Comparison of ENCODE assay signal across 15 mouse cellular contexts in the genomic region with DNA sequence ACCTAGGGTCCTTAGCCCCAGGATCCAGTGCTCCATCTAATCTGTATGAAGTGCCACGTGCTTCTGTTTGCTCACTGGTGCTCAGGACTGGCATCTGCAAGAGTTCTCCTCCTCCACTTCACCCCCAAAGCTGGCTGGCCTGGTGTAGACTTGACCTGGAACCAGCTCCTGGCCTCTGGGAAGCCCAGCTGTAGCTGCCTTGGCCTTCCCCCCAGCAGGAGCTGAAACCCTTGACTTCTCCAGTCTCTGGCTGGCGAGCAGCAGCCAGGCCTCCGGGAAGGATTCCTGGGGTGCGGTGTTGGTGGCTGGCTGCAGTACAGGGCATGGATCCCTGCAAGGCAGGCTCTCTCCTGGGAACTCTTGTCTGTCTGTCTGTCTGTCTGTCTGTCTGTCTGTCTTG. TPM values are rescaled to one million over a fixed set of nuclear protein-coding genes. Genes with fewer than 3 reads are reported as not detected.
A peak's percentile ranks its signal among the peaks of the same experiment; 100 is the strongest.
DNase-seq lines count a peak whose midpoint lies in the region; ATAC-seq and TF ChIP-seq lines count a peak whose summit lies in the region.
"Had no signal": no experiment of that assay in that cellular context is flagged by ENCODE, and none has a peak within 500 bp of the region (broad histone marks: within the 10 kb centered on the region; RNA-seq: fewer than 3 reads in every experiment).

No protein-coding gene starts in this region.

- H3K4me1 ChIP-seq in hindbrain, embryonic 10.5 days (replicated peaks) = peaks cover 5% of the 10 kb centered on the region; the same call in 1 of the 2 replicates
- H3K4me1 ChIP-seq in hindbrain, postnatal 0 days (ENCODE audit: insufficient read depth, low read length) = no peaks in the 10 kb centered on the region
- H3K4me1 ChIP-seq in stomach, postnatal 0 days (replicated peaks; ENCODE audit: control insufficient read depth, insufficient read depth) = no peaks in the 10 kb centered on the region
- H3K4me1 ChIP-seq: liver, embryonic 12.5 days; midbrain, embryonic 13.5 days had no signal

- 0 out of 2 replicates have a peak overlapping the region, but pooled peaks have one; percentile 8 for H3K27ac ChIP-seq in hindbrain, embryonic 10.5 days
- H3K27ac ChIP-seq in hindbrain, postnatal 0 days = no peak overlapping the region
- H3K27ac ChIP-seq in stomach, postnatal 0 days (replicated peaks) = no peak overlapping the region
- H3K27ac ChIP-seq: liver, embryonic 12.5 days; macrophage; midbrain, embryonic 13.5 days had no signal

- TF ChIP-seq EP300 in stomach, postnatal 0 days (optimal IDR thresholded peaks at IDR 0.05) = no peak

- 66% methylated on average over 4 of the region's 4 CpGs for WGBS in hindbrain, embryonic 10.5 days
- 66% methylated on average over 4 of the region's 4 CpGs for WGBS in hindbrain, postnatal 0 days
- 70% methylated on average over 4 of the region's 4 CpGs for WGBS in stomach, postnatal 0 days

- no peaks in the 10 kb centered on the region for H3K36me3 ChIP-seq in hindbrain, embryonic 10.5 days
- no peaks in the 10 kb centered on the region for H3K36me3 ChIP-seq in hindbrain, postnatal 0 days (ENCODE audit: insufficient read depth, low read length)
- no peaks in the 10 kb centered on the region for H3K36me3 ChIP-seq in stomach, postnatal 0 days (ENCODE audit: control insufficient read depth, insufficient read depth, low read length)
- H3K36me3 ChIP-seq: G1E; liver, embryonic 12.5 days; midbrain, embryonic 13.5 days had no signal

- H3K4me2 ChIP-seq in hindbrain, postnatal 0 days (ENCODE audit: low read depth, low read length) = no peak overlapping the region
- no peak overlapping the region for H3K4me2 ChIP-seq in stomach, postnatal 0 days (replicated peaks; ENCODE audit: low read depth)
- H3K4me2 ChIP-seq: liver, embryonic 12.5 days; midbrain, embryonic 13.5 days had no signal

- no peak overlapping the region for H3K4me3 ChIP-seq in hindbrain, embryonic 10.5 days
- H3K4me3 ChIP-seq in hindbrain, postnatal 0 days (ENCODE audit: low read length) = no peak overlapping the region
- no peak overlapping the region for H3K4me3 ChIP-seq in stomach, postnatal 0 days (ENCODE audit: low read depth, low read length)
- H3K4me3 ChIP-seq: liver, embryonic 12.5 days; midbrain, embryonic 13.5 days had no signal

- H3K27me3 ChIP-seq in hindbrain, embryonic 10.5 days (ENCODE audit: insufficient read depth, poor library complexity, severe bottlenecking) = peaks cover 64% of the 10 kb centered on the region
- H3K27me3 ChIP-seq in hindbrain, postnatal 0 days (ENCODE audit: insufficient read depth, low read length) = no peaks in the 10 kb centered on the region
- H3K27me3 ChIP-seq in stomach, postnatal 0 days (ENCODE audit: control insufficient read depth, insufficient read depth, low read length) = no peaks in the 10 kb centered on the region

- no peaks in the 10 kb centered on the region for H3K9me3 ChIP-seq in hindbrain, embryonic 10.5 days
- H3K9me3 ChIP-seq in hindbrain, postnatal 0 days (ENCODE audit: low read length) = no peaks in the 10 kb centered on the region
- no peaks in the 10 kb centered on the region for H3K9me3 ChIP-seq in stomach, postnatal 0 days (ENCODE audit: control insufficient read depth, low read length)
- H3K9me3 ChIP-seq: G1E; liver, embryonic 12.5 days; midbrain, embryonic 13.5 days had no signal

- DNase-seq in hindbrain, embryonic 10.5 days (ENCODE audit: low spot score) = no peak
- DNase-seq in hindbrain, postnatal 0 days (ENCODE audit: low spot score) = no peak
- DNase-seq in lung, postnatal 10 days = peak; percentile 32
- DNase-seq in lung, postnatal 25 days (ENCODE audit: low spot score) = no peak
- peak; percentile 44 to 57 for DNase-seq in heart, postnatal 14 days
- no peak for DNase-seq in stomach, postnatal 0 days (ENCODE audit: low spot score)
- DNase-seq in Muller cell, postnatal 12 days (ENCODE audit: inconsistent ontology term) = no peak

- intact Hi-C loops in heart, postnatal 14 days (cut with DNase I) = loop anchor here (5.0 kb wide), 1 partner anchor 33 kb away; the partner anchor contains the start of gene Adamtsl2

- TF ChIP-seq CTCF in hindbrain, postnatal 0 days (IDR thresholded peaks at IDR 0.05; ENCODE audit: low read depth) = no peak
- TF ChIP-seq CTCF in stomach, postnatal 0 days (IDR thresholded peaks at IDR 0.05; ENCODE audit: low read depth) = no peak

- H3K9ac ChIP-seq in hindbrain, postnatal 0 days (replicated peaks; ENCODE audit: low read length) = no peak overlapping the region
- 0 out of 2 replicates have a peak overlapping the region, but pooled peaks have one; percentile 8 for H3K9ac ChIP-seq in stomach, postnatal 0 days (ENCODE audit: low read length)
- H3K9ac ChIP-seq: liver, embryonic 12.5 days; midbrain, embryonic 13.5 days had no signal

- no peak for ATAC-seq in hindbrain, postnatal 0 days
- no peak for ATAC-seq in stomach, postnatal 0 days (ENCODE audit: low FRiP score, low TSS enrichment)

RNA-seq across cellular contexts. Expression of gene Slc2a6, which starts 16.4 kb away (rescaled TPM):
- polyA plus RNA-seq in hindbrain, embryonic 10.5 days (2016; fragmentation: Nextera tagmentation; extraction: Ambion mirVana) = 2.8 and 3.1 TPM in 2 replicates
- 29.2 and 30.9 TPM in 2 replicates for total RNA-seq in hindbrain, postnatal 0 days (2014; rRNA removed)
- 16.7 and 19.2 TPM in 2 replicates for polyA plus RNA-seq in hindbrain, postnatal 0 days (2015; fragmentation: Nextera tagmentation; extraction: Ambion mirVana)
- under 1 TPM; 0.41 TPM for total RNA-seq in heart, postnatal 14 days (2021)
- 2.0 and 2.7 TPM in 2 replicates for polyA plus RNA-seq in stomach, postnatal 0 days (2015; fragmentation: Nextera tagmentation; extraction: Ambion mirVana)
- polyA plus RNA-seq: G1E had no signal

RNA-seq across cellular contexts. Expression of gene Mymk, which starts 27.8 kb away (rescaled TPM):
- polyA plus RNA-seq in hindbrain, embryonic 10.5 days (2016; fragmentation: Nextera tagmentation; extraction: Ambion mirVana) = 0.11 and 0.29 TPM in 2 replicates
- not detected in 2 replicates for total RNA-seq in hindbrain, postnatal 0 days (2014; rRNA removed)
- polyA plus RNA-seq in hindbrain, postnatal 0 days (2015; fragmentation: Nextera tagmentation; extraction: Ambion mirVana) = 0.19 and 0.30 TPM in 2 replicates
- total RNA-seq in heart, postnatal 14 days (2021) = not detected
- 0.55 and 1.1 TPM in 2 replicates for polyA plus RNA-seq in stomach, postnatal 0 days (2015; fragmentation: Nextera tagmentation; extraction: Ambion mirVana)
- total RNA-seq: adrenal gland, postnatal 36 days had no signal
- polyA plus RNA-seq: forebrain, embryonic 16.5 days; G1E; macrophage; midbrain, embryonic 13.5 days; testis, adult 2 months; urinary bladder, adult 2 months had no signal

RNA-seq across cellular contexts. Expression of gene Cacfd1, which starts 34.4 kb away (rescaled TPM):
- polyA plus RNA-seq in hindbrain, embryonic 10.5 days (2016; fragmentation: Nextera tagmentation; extraction: Ambion mirVana) = 93.2 and 96.9 TPM in 2 replicates
- 50.1 and 50.4 TPM in 2 replicates for total RNA-seq in hindbrain, postnatal 0 days (2014; rRNA removed)
- polyA plus RNA-seq in hindbrain, postnatal 0 days (2015; fragmentation: Nextera tagmentation; extraction: Ambion mirVana) = 89.1 and 90.6 TPM in 2 replicates
- total RNA-seq in heart, postnatal 14 days (2021) = 10 to 100 TPM; 32.4 to 37.2 TPM
- polyA plus RNA-seq in stomach, postnatal 0 days (2015; fragmentation: Nextera tagmentation; extraction: Ambion mirVana) = 35.1 and 37.7 TPM in 2 replicates

RNA-seq across cellular contexts. Expression of gene Adamtsl2, which starts 35.0 kb away (rescaled TPM):
- polyA plus RNA-seq in hindbrain, embryonic 10.5 days (2016; fragmentation: Nextera tagmentation; extraction: Ambion mirVana) = 4.0 and 7.0 TPM in 2 replicates
- 8.7 and 9.9 TPM in 2 replicates for total RNA-seq in hindbrain, postnatal 0 days (2014; rRNA removed)
- 4.4 and 5.3 TPM in 2 replicates for polyA plus RNA-seq in hindbrain, postnatal 0 days (2015; fragmentation: Nextera tagmentation; extraction: Ambion mirVana)
- 10 to 100 TPM; 27.9 to 36.3 TPM for total RNA-seq in heart, postnatal 14 days (2021)
- polyA plus RNA-seq in stomach, postnatal 0 days (2015; fragmentation: Nextera tagmentation; extraction: Ambion mirVana) = 1.4 and 3.4 TPM in 2 replicates
- polyA plus RNA-seq: G1E, macrophage had no signal

Comparison
In these comparisons a context has a peak if more than half of its experiments do, and no peak if none do; other contexts are left out.
1. DNase-seq: peak in lung, postnatal 10 days (single experiment) and heart, postnatal 14 days (2 of 2); none in hindbrain, embryonic 10.5 days (single experiment), hindbrain, postnatal 0 days (single experiment), lung, postnatal 25 days (single experiment), stomach, postnatal 0 days (single experiment) and Muller cell, postnatal 12 days (single experiment).